Mouse (Mus musculus): Measurements from ENCODE around the gene Plekha4. TPM values are rescaled to one million over a fixed set of nuclear protein-coding genes. Genes with fewer than 3 reads are reported as not detected.
"Not testable (repeated sequence)": the region's sequence is repeated elsewhere in the genome, so short reads cannot be mapped to it uniquely, and the experiment has no call there.

The Plekha4 gene
- total and polyA plus RNA-seq, 3 experiments, result 3.0 to 9.8 (median 5.9) TPM

GRCm38 (mm10) chr7:45509181-45509882, 16.8 kb upstream of the Plekha4 start:
- no peak for DNase-seq

- peak; percentile 94 for DNase-seq
Observed at GRCm38 (mm10) chr7:45509912-45510787, 16.0 kb upstream of the Plekha4 start, which contains the start of gene Nucb1. TSS of gene Nucb1 (minus strand) at chr7:45510406.

- DNase-seq, result no peak
Observed at GRCm38 (mm10) chr7:45514411-45514810, 11.7 kb upstream of the Plekha4 start.

GRCm38 (mm10) chr7:45515436-45515835, 10.7 kb upstream of the Plekha4 start:
- DNase-seq, result no peak

GRCm38 (mm10) chr7:45516846-45517245, 9.3 kb upstream of the Plekha4 start:
- DNase-seq, result not testable (repeated sequence)

GRCm38 (mm10) chr7:45518618-45519017, 7.5 kb upstream of the Plekha4 start:
- DNase-seq, result no peak

- no peak for DNase-seq
Observed at GRCm38 (mm10) chr7:45519345-45520120, 6.6 kb upstream of the Plekha4 start.

GRCm38 (mm10) chr7:45520605-45521004, 5.5 kb upstream of the Plekha4 start:
- no peak for DNase-seq

- peak; percentile 91 for DNase-seq
Observed at GRCm38 (mm10) chr7:45521728-45522184, 4.4 kb upstream of the Plekha4 start.

- no peak for DNase-seq
Observed at GRCm38 (mm10) chr7:45522194-45522752, 3.9 kb upstream of the Plekha4 start.

- no peak for DNase-seq
Observed at GRCm38 (mm10) chr7:45522957-45523676, 3.0 kb upstream of the Plekha4 start.

GRCm38 (mm10) chr7:45523678-45524170, 2.4 kb upstream of the Plekha4 start:
- DNase-seq, result peak; percentile 61

- peak; percentile 77 for DNase-seq
Observed at GRCm38 (mm10) chr7:45524841-45525621, 1.1 kb upstream of the Plekha4 start.

- DNase-seq, result no peak
Observed at GRCm38 (mm10) chr7:45526474-45527120, 467 bp downstream of the Plekha4 start.

GRCm38 (mm10) chr7:45527169-45527568, 1.0 kb downstream of the Plekha4 start:
- not testable (repeated sequence) for DNase-seq

- DNase-seq, result no peak
Observed at GRCm38 (mm10) chr7:45529461-45529860, 3.3 kb downstream of the Plekha4 start.

- DNase-seq, result no peak
Observed at GRCm38 (mm10) chr7:45530643-45531042, 4.5 kb downstream of the Plekha4 start.

- DNase-seq, result no peak
Observed at GRCm38 (mm10) chr7:45535676-45536075, 9.5 kb downstream of the Plekha4 start.

- DNase-seq, result no peak
Observed at GRCm38 (mm10) chr7:45537602-45538001, 11.5 kb downstream of the Plekha4 start.
